Mouse (Mus musculus): ENCODE measurements at regions not wholly inside any gene's neighbourhood (a gene's known extent, or its start where the extent isn't known, plus 50 kb on each side); places are given as distances from the start of the nearest gene placed in this dataset.
A peak's percentile ranks its signal among the peaks of the same experiment; 100 is the strongest.

- no peak for DNase-seq (ENCODE audit: low spot score)
Measured at GRCm38 (mm10) chr19:28205691-28206090, 194.7 kb upstream of the Rfx3 start.

- no peak for DNase-seq (ENCODE audit: low spot score)
Measured at GRCm38 (mm10) chr19:28203719-28204118, 192.8 kb upstream of the Rfx3 start.

GRCm38 (mm10) chr19:28199385-28199784 is 188.4 kb upstream of the Rfx3 start:
- DNase-seq (ENCODE audit: low spot score) = no peak

- DNase-seq (ENCODE audit: low spot score) = no peak
Measured at GRCm38 (mm10) chr19:28196881-28197280, 185.9 kb upstream of the Rfx3 start.

GRCm38 (mm10) chr19:28192248-28192647 is 181.3 kb upstream of the Rfx3 start:
- no peak for DNase-seq (ENCODE audit: low spot score)

- DNase-seq (ENCODE audit: low spot score) = no peak
Measured at GRCm38 (mm10) chr19:28191428-28192116, 180.6 kb upstream of the Rfx3 start.

- DNase-seq (ENCODE audit: low spot score) = no peak
Measured at GRCm38 (mm10) chr19:28190250-28190649, 179.3 kb upstream of the Rfx3 start.

- DNase-seq (ENCODE audit: low spot score) = no peak
Measured at GRCm38 (mm10) chr19:28188363-28188762, 177.4 kb upstream of the Rfx3 start.

GRCm38 (mm10) chr19:28182411-28183182 is 171.6 kb upstream of the Rfx3 start:
- no peak for DNase-seq (ENCODE audit: low spot score)

- no peak for DNase-seq (ENCODE audit: low spot score)
Measured at GRCm38 (mm10) chr19:28181171-28181570, 170.2 kb upstream of the Rfx3 start.

GRCm38 (mm10) chr19:28178114-28178513 is 167.1 kb upstream of the Rfx3 start:
- no peak for DNase-seq (ENCODE audit: low spot score)

- DNase-seq (ENCODE audit: low spot score) = no peak
Measured at GRCm38 (mm10) chr19:28176821-28177220, 165.9 kb upstream of the Rfx3 start.

GRCm38 (mm10) chr19:28171836-28172534 is 161.0 kb upstream of the Rfx3 start:
- no peak for DNase-seq (ENCODE audit: low spot score)

GRCm38 (mm10) chr19:28167451-28168165 is 156.6 kb upstream of the Rfx3 start:
- no peak for DNase-seq (ENCODE audit: low spot score)

- no peak for DNase-seq (ENCODE audit: low spot score)
Measured at GRCm38 (mm10) chr19:28166626-28167025, 155.7 kb upstream of the Rfx3 start.

- DNase-seq (ENCODE audit: low spot score) = peak; percentile 67
Measured at GRCm38 (mm10) chr19:28165901-28166361, 155.0 kb upstream of the Rfx3 start.

- no peak for DNase-seq (ENCODE audit: low spot score)
Measured at GRCm38 (mm10) chr19:28163195-28163594, 152.2 kb upstream of the Rfx3 start.

GRCm38 (mm10) chr19:28160582-28160981 is 149.6 kb upstream of the Rfx3 start:
- DNase-seq (ENCODE audit: low spot score) = no peak

- DNase-seq (ENCODE audit: low spot score) = no peak
Measured at GRCm38 (mm10) chr19:28157196-28157595, 146.2 kb upstream of the Rfx3 start.

- DNase-seq (ENCODE audit: low spot score) = no peak
Measured at GRCm38 (mm10) chr19:28137581-28137980, 126.6 kb upstream of the Rfx3 start.

- DNase-seq (ENCODE audit: low spot score) = no peak
Measured at GRCm38 (mm10) chr19:28134806-28135205, 123.8 kb upstream of the Rfx3 start.
